Mouse (Mus musculus): Measurements from ENCODE around the gene Mlst8. TPM values are rescaled to one million over a fixed set of nuclear protein-coding genes. Genes with fewer than 3 reads are reported as not detected.
"Not testable (repeated sequence)": the region's sequence is repeated elsewhere in the genome, so short reads cannot be mapped to it uniquely, and the experiment has no call there.

The Mlst8 gene
- polyA plus RNA-seq, 1 experiment from 2014 or later = 33.8 TPM

- Histone ChIP-seq H3K4me2 (replicated peaks) (no peak overlapping the region), H3K4me1 (peaks cover 6% of the 10 kb centered on the region), H3K9ac (no peak overlapping the region), H3K9me3 (no peaks in the 10 kb centered on the region), H3K36me3 (peaks cover 16% of the 10 kb centered on the region), H3K4me3 (no peak overlapping the region), H3K27me3 (replicated peaks) (no peaks in the 10 kb centered on the region), H3K27ac (no peak overlapping the region)
- no peak for ATAC-seq (ENCODE audit: low FRiP score, low read depth)
- 90% methylated on average over 14 of the region's 14 CpGs for WGBS
Measured at GRCm38 (mm10) chr17:24429201-24429983, 49.5 kb downstream of the Mlst8 start.

GRCm38 (mm10) chr17:24427170-24427557, 51.7 kb downstream of the Mlst8 start:
- WGBS = 8% methylated on average over 8 of the region's 8 CpGs
- H3K36me3 ChIP-seq = peaks cover 28% of the 10 kb centered on the region
- no peaks in the 10 kb centered on the region for H3K27me3 ChIP-seq (replicated peaks)
- peak overlapping the region; percentile 78 for H3K4me3 ChIP-seq
- 0 out of 2 replicates have a peak, but pooled peaks have one; percentile 2 for ATAC-seq (ENCODE audit: low FRiP score, low read depth)
- H3K4me2 ChIP-seq (replicated peaks) = peak overlapping the region; percentile 73
- H3K27ac ChIP-seq = no peak overlapping the region
- H3K9me3 ChIP-seq = no peaks in the 10 kb centered on the region
- peak overlapping the region; percentile 82 for H3K9ac ChIP-seq
- H3K4me1 ChIP-seq = peaks cover 6% of the 10 kb centered on the region

- peaks cover 34% of the 10 kb centered on the region for H3K36me3 ChIP-seq
- under 1% methylated on average over 48 of the region's 48 CpGs for WGBS
- peak within 1 kb of the TSS; percentile 73 for H3K4me2 ChIP-seq (replicated peaks)
- H3K4me1 ChIP-seq = peaks cover 6% of the 10 kb centered on the region
- H3K27me3 ChIP-seq (replicated peaks) = no peaks in the 10 kb centered on the region
- peak within 1 kb of the TSS; percentile 89 for H3K27ac ChIP-seq
- no peaks in the 10 kb centered on the region for H3K9me3 ChIP-seq
- peak; percentile 96 for ATAC-seq (ENCODE audit: low FRiP score, low read depth)
- peak within 1 kb of the TSS; percentile 82 for H3K9ac ChIP-seq
- peak within 1 kb of the TSS; percentile 78 for H3K4me3 ChIP-seq
Measured at GRCm38 (mm10) chr17:24426471-24427169, 52.3 kb downstream of the Mlst8 start, which contains the start of gene Eci1. Gene Eci1 (plus strand): TSS chr17:24426641.

DNA sequence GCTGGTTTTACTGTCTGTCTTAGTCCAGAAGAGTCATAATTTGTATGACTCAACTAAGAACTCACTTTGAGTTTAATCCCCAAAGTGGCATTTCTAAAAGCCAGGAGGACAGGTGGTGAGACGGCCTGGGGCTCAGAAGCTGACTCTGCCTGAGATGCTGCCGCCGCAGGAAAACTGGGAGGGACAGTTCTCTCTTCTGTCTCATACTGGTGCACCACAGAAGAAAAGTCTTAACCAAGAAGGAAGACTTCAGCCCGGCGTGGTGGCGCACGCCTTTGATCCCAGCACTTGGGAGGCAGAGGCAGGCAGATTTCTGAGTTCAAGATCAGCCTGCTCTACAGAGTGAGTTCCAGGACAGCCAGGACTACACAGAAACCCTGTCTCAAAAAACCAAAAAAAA, 53.0 kb downstream of the Mlst8 start:
- Histone ChIP-seq H3K4me2 (replicated peaks) (peak overlapping the region; percentile 73; the same call in 1 of the 2 replicates), H3K27me3 (replicated peaks) (no peaks in the 10 kb centered on the region), H3K9ac (no peak overlapping the region), H3K36me3 (peaks cover 41% of the 10 kb centered on the region), H3K27ac (no peak overlapping the region), H3K4me3 (no peak overlapping the region), H3K4me1 (peaks cover 6% of the 10 kb centered on the region), H3K9me3 (no peaks in the 10 kb centered on the region)
- WGBS = 88% methylated on average over 7 of the region's 7 CpGs
- ATAC-seq (ENCODE audit: low FRiP score, low read depth) = no peak

GRCm38 (mm10) chr17:24425326-24425725, 53.6 kb downstream of the Mlst8 start:
- peaks cover 47% of the 10 kb centered on the region for H3K36me3 ChIP-seq
- not testable (repeated sequence) for H3K4me3 ChIP-seq

GRCm38 (mm10) chr17:24424489-24424888, 54.4 kb downstream of the Mlst8 start:
- no peak overlapping the region for H3K9ac ChIP-seq
- no peak overlapping the region for H3K4me2 ChIP-seq (replicated peaks)
- H3K27me3 ChIP-seq (replicated peaks) = no peaks in the 10 kb centered on the region
- peaks cover 55% of the 10 kb centered on the region for H3K36me3 ChIP-seq
- no peaks in the 10 kb centered on the region for H3K9me3 ChIP-seq
- WGBS = 93% methylated on average over 5 of the region's 5 CpGs
- H3K4me1 ChIP-seq = peaks cover 6% of the 10 kb centered on the region
- ATAC-seq (ENCODE audit: low FRiP score, low read depth) = no peak
- H3K4me3 ChIP-seq = no peak overlapping the region
- no peak overlapping the region for H3K27ac ChIP-seq

More at GRCm38 (mm10) chr17:24425326-24425725, 53.6 kb downstream of the Mlst8 start:
- not testable (repeated sequence) for H3K9ac ChIP-seq; ATAC-seq (ENCODE audit: low FRiP score, low read depth); H3K9me3 ChIP-seq; H3K27ac ChIP-seq; H3K4me1 ChIP-seq; H3K27me3 ChIP-seq (replicated peaks); H3K4me2 ChIP-seq (replicated peaks)
- 92% methylated on average over 6 of the region's 8 CpGs for WGBS

Other genes starting within 250 kb of the Mlst8 start
- 53.5 and 54.8 TPM in 2 replicates for gene Ccnf, start 227.6 kb downstream of the Mlst8 start, polyA plus RNA-seq (2016; fragmentation: Nextera tagmentation; extraction: Ambion mirVana)
- gene Abca17, start 128.0 kb downstream of the Mlst8 start, polyA plus RNA-seq (2016; fragmentation: Nextera tagmentation; extraction: Ambion mirVana) = 0.13 and 0.22 TPM in 2 replicates
- gene Abca3, start 127.1 kb downstream of the Mlst8 start, polyA plus RNA-seq (2016; fragmentation: Nextera tagmentation; extraction: Ambion mirVana) = 22.9 and 25.8 TPM in 2 replicates
- gene Rnps1, start 64.5 kb downstream of the Mlst8 start, polyA plus RNA-seq (2016; fragmentation: Nextera tagmentation; extraction: Ambion mirVana) = 333 and 341 TPM in 2 replicates
- 58.0 and 67.9 TPM in 2 replicates for gene Eci1, start 52.4 kb downstream of the Mlst8 start, polyA plus RNA-seq (2016; fragmentation: Nextera tagmentation; extraction: Ambion mirVana)
- 3.4 and 4.4 TPM in 2 replicates for gene Dnase1l2, start 36.0 kb downstream of the Mlst8 start, polyA plus RNA-seq (2016; fragmentation: Nextera tagmentation; extraction: Ambion mirVana)
- gene E4f1, start 8.8 kb downstream of the Mlst8 start, polyA plus RNA-seq (2016; fragmentation: Nextera tagmentation; extraction: Ambion mirVana) = 37.9 and 38.5 TPM in 2 replicates
- gene Pgp, start 8.7 kb downstream of the Mlst8 start, polyA plus RNA-seq (2016; fragmentation: Nextera tagmentation; extraction: Ambion mirVana) = 58.6 and 62.7 TPM in 2 replicates
- 0.28 TPM in 2 replicates for gene Bricd5, start 5.2 kb downstream of the Mlst8 start, polyA plus RNA-seq (2016; fragmentation: Nextera tagmentation; extraction: Ambion mirVana)
- 23.2 and 25.4 TPM in 2 replicates for gene Caskin1, start 9.5 kb upstream of the Mlst8 start, polyA plus RNA-seq (2016; fragmentation: Nextera tagmentation; extraction: Ambion mirVana)
- gene Traf7, start 48.9 kb upstream of the Mlst8 start, polyA plus RNA-seq (2016; fragmentation: Nextera tagmentation; extraction: Ambion mirVana) = 83.4 and 84.0 TPM in 2 replicates
- 1.6 and 2.2 TPM in 2 replicates for gene Rab26, start 55.1 kb upstream of the Mlst8 start, polyA plus RNA-seq (2016; fragmentation: Nextera tagmentation; extraction: Ambion mirVana)
- 23.0 and 26.5 TPM in 2 replicates for gene Pkd1, start 70.8 kb upstream of the Mlst8 start, polyA plus RNA-seq (2016; fragmentation: Nextera tagmentation; extraction: Ambion mirVana)
- 66.5 and 75.0 TPM in 2 replicates for gene Tsc2, start 153.6 kb upstream of the Mlst8 start, polyA plus RNA-seq (2016; fragmentation: Nextera tagmentation; extraction: Ambion mirVana)
- gene Nthl1, start 153.6 kb upstream of the Mlst8 start, polyA plus RNA-seq (2016; fragmentation: Nextera tagmentation; extraction: Ambion mirVana) = 10.5 and 12.4 TPM in 2 replicates
- gene Slc9a3r2, start 171.2 kb upstream of the Mlst8 start, polyA plus RNA-seq (2016; fragmentation: Nextera tagmentation; extraction: Ambion mirVana) = 36.9 and 37.7 TPM in 2 replicates
- gene Npw, start 179.4 kb upstream of the Mlst8 start, polyA plus RNA-seq (2016; fragmentation: Nextera tagmentation; extraction: Ambion mirVana) = not detected in 2 replicates
- gene Zfp598, start 190.6 kb upstream of the Mlst8 start, polyA plus RNA-seq (2016; fragmentation: Nextera tagmentation; extraction: Ambion mirVana) = 24.1 and 27.2 TPM in 2 replicates
- 42.3 and 43.3 TPM in 2 replicates for gene Syngr3, start 210.9 kb upstream of the Mlst8 start, polyA plus RNA-seq (2016; fragmentation: Nextera tagmentation; extraction: Ambion mirVana)
- gene Gfer, start 217.1 kb upstream of the Mlst8 start, polyA plus RNA-seq (2016; fragmentation: Nextera tagmentation; extraction: Ambion mirVana) = 40.2 and 41.9 TPM in 2 replicates
- gene Noxo1, start 217.2 kb upstream of the Mlst8 start, polyA plus RNA-seq (2016; fragmentation: Nextera tagmentation; extraction: Ambion mirVana) = 2.4 and 3.0 TPM in 2 replicates
- gene Tbl3, start 228.6 kb upstream of the Mlst8 start, polyA plus RNA-seq (2016; fragmentation: Nextera tagmentation; extraction: Ambion mirVana) = 91.5 and 95.3 TPM in 2 replicates
- not detected in 2 replicates for gene Rnf151, start 239.0 kb upstream of the Mlst8 start, polyA plus RNA-seq (2016; fragmentation: Nextera tagmentation; extraction: Ambion mirVana)
- gene Rps2, start 239.0 kb upstream of the Mlst8 start, polyA plus RNA-seq (2016; fragmentation: Nextera tagmentation; extraction: Ambion mirVana) = 826 and 871 TPM in 2 replicates
- gene Ndufb10, start 245.4 kb upstream of the Mlst8 start, polyA plus RNA-seq (2016; fragmentation: Nextera tagmentation; extraction: Ambion mirVana) = 230 and 240 TPM in 2 replicates
- not detected in 2 replicates for gene Rpl3l, start 248.7 kb upstream of the Mlst8 start, polyA plus RNA-seq (2016; fragmentation: Nextera tagmentation; extraction: Ambion mirVana)